Mouse (Mus musculus): ENCODE data around the gene Ammecr1. TPM values are rescaled to one million over a fixed set of nuclear protein-coding genes. Genes with fewer than 3 reads are reported as not detected.

Gene Ammecr1
- polyA plus RNA-seq, 1 experiment from 2014 or later = 3.4 TPM

DNA sequence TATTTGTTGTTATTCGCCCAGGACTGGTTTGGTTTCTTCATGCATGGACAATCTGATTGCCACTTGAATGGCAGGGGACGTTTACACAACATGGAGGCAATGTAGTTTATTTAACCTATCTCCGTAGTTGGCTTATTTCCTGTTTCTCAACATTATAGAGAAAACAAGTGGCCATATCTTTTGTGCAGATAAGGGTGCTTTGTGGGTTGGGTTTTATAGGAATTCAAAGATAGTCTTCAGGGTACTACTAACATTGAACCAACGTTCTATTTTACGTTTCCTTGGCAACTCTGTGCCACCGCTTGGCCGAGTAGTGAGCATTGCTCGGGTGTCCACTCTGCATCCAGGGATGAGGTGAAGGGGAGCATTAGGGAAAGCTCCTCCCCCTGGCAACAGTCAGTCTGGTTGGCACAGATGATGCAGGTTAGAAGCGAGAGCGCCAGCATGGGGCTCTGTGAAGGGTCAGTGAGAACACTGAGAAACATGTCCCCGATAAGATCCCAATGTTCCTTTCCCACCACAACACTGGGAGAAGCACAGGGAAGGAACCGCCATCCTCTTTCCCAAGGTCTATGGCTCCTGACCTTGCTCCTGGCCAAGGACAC lies 136.6 kb downstream of the Ammecr1 start:
- 89% methylated on average over 9 of the region's 12 CpGs for WGBS (ENCODE audit: missing documents)
- Histone ChIP-seq H3K4me3 (ENCODE audit: inconsistent target) (no peak overlapping the region), H3K36me3 (ENCODE audit: inconsistent target) (no peaks in the 10 kb centered on the region), H3K27ac (no peak overlapping the region), H3K79me2 (ENCODE audit: inconsistent target) (peaks cover 13% of the 10 kb centered on the region; the same call in 1 of the 2 replicates)

DNA sequence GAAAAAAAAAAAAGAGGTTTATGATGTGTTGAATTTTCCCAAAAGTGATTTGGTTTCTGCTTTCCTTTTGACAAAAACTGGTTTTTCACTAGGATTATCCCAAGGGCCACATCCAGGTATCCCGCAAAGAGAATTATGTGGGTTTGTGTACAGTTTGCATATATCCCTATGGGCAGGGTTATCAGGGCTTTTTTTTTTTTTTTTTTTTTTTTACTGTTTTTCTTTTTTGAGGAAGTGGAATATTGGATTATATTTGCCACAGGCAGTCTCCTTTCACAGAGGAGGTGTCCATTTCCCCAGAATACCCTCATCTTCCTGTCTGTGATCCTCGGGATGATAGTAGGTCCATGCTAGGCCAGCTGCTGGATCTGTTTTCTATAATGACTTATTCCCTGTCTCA lies 137.3 kb downstream of the Ammecr1 start:
- H3K4me3 ChIP-seq (ENCODE audit: inconsistent target) = no peak overlapping the region
- H3K27ac ChIP-seq = no peak overlapping the region
- H3K36me3 ChIP-seq (ENCODE audit: inconsistent target) = no peaks in the 10 kb centered on the region
- WGBS (ENCODE audit: missing documents) = 100% methylated on average over 2 of the region's 2 CpGs
- peaks cover 13% of the 10 kb centered on the region; the same call in 1 of the 2 replicates for H3K79me2 ChIP-seq (ENCODE audit: inconsistent target)

DNA sequence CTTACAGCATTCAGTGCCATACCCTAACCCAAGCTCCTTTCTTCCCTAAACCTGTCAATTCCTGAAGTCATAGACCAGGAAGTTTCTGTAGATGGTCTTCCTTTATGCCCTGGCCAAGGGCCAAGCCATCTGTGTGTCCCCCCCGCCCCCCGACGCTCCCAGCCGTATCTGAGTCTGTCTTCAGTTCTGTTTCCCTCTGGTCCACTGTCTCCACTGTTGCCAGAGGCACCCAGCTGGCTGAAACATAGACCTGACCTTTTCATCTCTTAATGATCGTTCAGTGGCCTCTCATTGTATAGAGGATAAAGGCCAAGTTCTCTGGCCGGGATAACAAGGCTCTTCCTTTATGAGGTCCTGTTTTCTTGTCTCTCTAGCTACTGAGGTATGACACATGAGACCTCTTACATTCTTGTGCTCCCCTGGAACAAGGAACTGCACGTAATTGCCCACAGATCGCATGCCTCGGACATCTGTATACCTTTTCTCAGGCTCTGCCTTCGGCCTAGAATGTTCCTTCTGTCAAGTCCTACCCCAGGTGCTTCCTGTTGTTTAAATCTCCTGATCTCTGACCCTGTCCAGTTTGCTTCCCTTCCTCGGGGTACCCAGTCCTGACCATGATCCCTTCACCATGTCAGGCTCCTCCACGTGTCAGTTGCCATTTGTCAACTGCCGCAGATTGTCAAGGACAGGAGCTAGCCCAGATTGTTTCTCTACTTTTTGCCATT lies 138.2 kb downstream of the Ammecr1 start:
- H3K36me3 ChIP-seq (ENCODE audit: inconsistent target) = no peaks in the 10 kb centered on the region
- H3K4me3 ChIP-seq (ENCODE audit: inconsistent target) = no peak overlapping the region
- peaks cover 21% of the 10 kb centered on the region; the same call in 1 of the 2 replicates for H3K79me2 ChIP-seq (ENCODE audit: inconsistent target)
- H3K27ac ChIP-seq = no peak overlapping the region
- WGBS (ENCODE audit: missing documents) = 75% methylated on average over 13 of the region's 13 CpGs

DNA sequence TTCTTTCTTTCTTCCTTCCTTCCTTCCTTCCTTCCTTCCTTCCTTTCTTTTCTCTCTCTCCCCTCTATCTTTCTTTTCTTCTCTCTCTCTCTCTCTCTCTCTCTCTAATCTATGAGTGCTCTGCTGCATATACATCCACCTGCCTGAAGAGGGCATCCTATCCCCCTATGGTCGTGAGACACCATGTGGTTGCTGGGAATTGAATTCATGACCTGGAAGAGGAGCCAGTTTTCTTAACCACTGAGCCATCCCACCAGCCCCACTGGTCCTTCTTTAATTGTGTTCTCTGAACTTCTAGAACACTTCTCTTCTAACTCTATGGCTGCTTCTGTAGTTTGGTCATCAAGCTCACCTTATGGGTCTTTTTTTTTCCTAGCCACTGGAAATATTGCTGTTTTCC lies 138.9 kb downstream of the Ammecr1 start:
- no peak overlapping the region for H3K4me3 ChIP-seq (ENCODE audit: inconsistent target)
- peaks cover 27% of the 10 kb centered on the region; the same call in 1 of the 2 replicates for H3K79me2 ChIP-seq (ENCODE audit: inconsistent target)
- H3K36me3 ChIP-seq (ENCODE audit: inconsistent target) = no peaks in the 10 kb centered on the region
- 38% methylated on average over 1 of the region's 1 CpGs for WGBS (ENCODE audit: missing documents)
- H3K27ac ChIP-seq = no peak overlapping the region

DNA sequence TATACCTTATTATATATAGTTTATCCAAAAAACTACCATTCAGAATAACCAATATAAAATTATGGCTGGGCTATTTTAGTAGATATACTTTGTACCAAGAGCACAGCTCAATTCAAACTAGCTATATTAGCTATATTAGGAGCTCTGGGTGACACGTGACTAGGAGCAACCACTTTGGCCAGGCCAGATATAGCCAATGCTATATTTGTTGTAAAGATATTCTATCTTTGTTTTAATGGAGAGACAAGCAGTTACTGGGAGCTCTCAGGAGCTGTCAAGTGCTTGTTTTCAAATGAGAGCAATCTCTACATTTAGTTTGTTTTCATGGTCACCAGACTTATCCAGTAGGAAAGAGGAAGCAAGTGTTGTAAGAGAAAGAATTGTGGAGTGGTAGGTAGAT lies 141.2 kb downstream of the Ammecr1 start:
- Histone ChIP-seq H3K79me2 (ENCODE audit: inconsistent target) (peaks cover 43% of the 10 kb centered on the region; the same call in 1 of the 2 replicates), H3K27ac (no peak overlapping the region), H3K36me3 (ENCODE audit: inconsistent target) (no peaks in the 10 kb centered on the region), H3K4me3 (ENCODE audit: inconsistent target) (no peak overlapping the region)
- 67% methylated on average over 1 of the region's 1 CpGs for WGBS (ENCODE audit: missing documents)

DNA sequence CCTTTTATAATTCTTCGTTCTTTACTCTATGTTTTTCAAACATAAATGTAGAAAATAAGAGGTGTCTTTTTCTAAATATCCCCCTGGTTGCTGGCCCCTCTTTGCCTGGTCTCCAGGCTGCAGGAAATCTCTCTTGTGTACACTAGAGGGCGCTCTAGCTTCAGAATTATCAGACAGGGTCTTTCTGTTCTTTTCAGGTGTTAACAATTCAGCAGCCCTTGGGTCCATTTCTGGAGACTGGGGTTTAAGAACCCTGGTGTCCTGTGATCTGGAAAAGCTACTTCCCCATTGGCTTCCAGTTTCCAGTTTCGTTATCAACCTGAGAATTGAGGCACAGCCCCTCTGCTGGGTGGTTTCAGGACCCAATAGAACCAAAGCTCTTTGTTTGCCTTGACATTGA lies 144.7 kb downstream of the Ammecr1 start:
- no peaks in the 10 kb centered on the region for H3K36me3 ChIP-seq (ENCODE audit: inconsistent target)
- H3K79me2 ChIP-seq (ENCODE audit: inconsistent target) = peaks cover 55% of the 10 kb centered on the region; the same call in 1 of the 2 replicates
- H3K4me3 ChIP-seq (ENCODE audit: inconsistent target) = no peak overlapping the region
- H3K27ac ChIP-seq = no peak overlapping the region
- WGBS (ENCODE audit: missing documents) = 75% methylated on average over 2 of the region's 3 CpGs

DNA sequence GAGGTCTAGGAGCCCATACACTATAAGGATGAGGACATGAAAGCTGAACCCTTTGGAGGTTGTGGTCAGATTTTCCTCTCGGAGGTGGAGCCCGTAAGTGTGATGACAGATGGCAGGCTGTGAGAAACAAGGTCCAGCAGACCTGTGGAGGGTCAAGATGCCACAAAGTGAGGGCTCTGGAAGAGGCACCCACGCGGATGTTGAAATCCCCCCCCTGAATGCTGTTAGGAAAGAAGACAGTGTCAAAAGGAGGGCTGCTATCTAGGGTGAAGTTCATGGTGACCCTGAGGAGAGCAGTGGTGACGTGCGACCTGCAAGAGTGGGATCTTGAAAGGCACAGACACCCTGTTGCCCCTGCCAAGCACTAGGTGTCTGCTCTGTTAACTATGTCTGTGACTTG lies 145.3 kb downstream of the Ammecr1 start:
- Histone ChIP-seq H3K79me2 (ENCODE audit: inconsistent target) (peaks cover 53% of the 10 kb centered on the region; the same call in 1 of the 2 replicates), H3K27ac (no peak overlapping the region), H3K4me3 (ENCODE audit: inconsistent target) (no peak overlapping the region), H3K36me3 (ENCODE audit: inconsistent target) (no peaks in the 10 kb centered on the region)
- 80% methylated on average over 6 of the region's 6 CpGs for WGBS (ENCODE audit: missing documents)

DNA sequence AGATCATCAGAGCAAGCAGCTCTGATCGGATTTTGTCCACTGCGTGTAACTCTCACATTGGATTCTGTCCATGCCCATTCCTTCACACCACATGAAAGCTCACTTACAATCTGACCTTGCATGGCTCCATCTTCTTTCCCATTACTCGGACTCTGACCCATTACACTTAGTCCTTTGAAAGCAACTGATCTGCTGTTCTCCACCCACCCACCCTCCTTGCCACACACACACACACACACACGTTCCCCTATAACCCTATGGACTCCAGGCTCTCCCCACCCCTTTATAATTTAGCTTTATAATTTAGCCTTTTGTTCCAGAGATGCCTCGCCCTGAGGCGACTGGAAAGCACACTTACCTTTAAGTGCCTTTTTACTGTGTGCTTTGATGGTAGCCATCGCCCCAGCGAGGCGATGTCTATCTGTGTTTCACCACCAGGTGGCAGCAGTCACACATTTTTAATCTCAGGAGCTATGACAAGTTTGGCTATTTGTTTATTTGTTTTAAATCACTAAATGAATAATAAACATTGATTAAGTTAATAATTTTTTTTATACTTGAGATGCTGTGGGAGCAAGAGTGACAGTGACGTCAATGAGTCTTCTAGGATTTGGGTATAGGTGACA lies 148.4 kb downstream of the Ammecr1 start:
- H3K27ac ChIP-seq = no peak overlapping the region
- WGBS (ENCODE audit: missing documents) = 59% methylated on average over 10 of the region's 10 CpGs
- no peak overlapping the region for H3K4me3 ChIP-seq (ENCODE audit: inconsistent target)
- no peaks in the 10 kb centered on the region for H3K36me3 ChIP-seq (ENCODE audit: inconsistent target)
- peaks cover 42% of the 10 kb centered on the region; the same call in 1 of the 2 replicates for H3K79me2 ChIP-seq (ENCODE audit: inconsistent target)

DNA sequence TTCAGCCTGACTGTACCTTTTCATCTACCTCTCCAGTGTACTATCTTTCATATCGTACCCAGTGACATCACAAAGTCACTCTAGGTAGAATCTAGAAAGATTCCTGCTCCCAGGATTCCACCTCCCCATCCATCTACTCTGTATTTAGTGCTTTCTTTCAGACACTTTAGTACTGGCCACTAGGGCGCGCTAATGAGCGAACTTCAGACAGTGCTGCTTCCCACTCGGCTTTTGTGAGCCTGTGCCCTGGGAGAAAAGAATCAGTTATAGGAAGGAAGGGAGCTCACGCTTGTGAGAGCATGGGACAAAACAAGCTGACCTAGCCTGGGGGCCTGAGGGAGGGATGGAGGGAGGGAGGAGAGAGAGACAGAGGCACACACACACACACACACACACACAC lies 153.4 kb downstream of the Ammecr1 start:
- no peak overlapping the region for H3K4me3 ChIP-seq (ENCODE audit: inconsistent target)
- 47% methylated on average over 4 of the region's 6 CpGs for WGBS (ENCODE audit: missing documents)
- H3K36me3 ChIP-seq (ENCODE audit: inconsistent target) = no peaks in the 10 kb centered on the region
- peaks cover 4% of the 10 kb centered on the region; the same call in 1 of the 2 replicates for H3K79me2 ChIP-seq (ENCODE audit: inconsistent target)
- H3K27ac ChIP-seq = no peak overlapping the region

DNA sequence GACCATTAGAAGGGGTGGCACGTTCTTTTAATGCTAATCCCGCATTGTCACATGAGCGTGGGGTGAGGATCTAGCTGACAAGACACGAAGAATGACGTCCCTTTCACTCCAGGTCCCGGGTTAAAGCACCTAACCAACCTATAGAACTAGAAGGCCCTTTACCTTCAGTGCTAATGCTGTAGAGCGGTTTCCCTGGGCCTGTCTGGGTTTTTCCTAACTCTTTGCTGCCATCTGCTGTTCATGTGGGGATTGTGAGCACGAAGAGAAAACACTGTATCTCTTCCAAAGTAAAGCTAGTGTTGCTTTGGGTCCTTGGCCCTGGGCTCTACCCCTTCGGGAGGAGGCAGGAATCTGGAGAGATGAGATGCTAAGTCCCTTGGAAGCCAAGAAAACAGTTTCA lies 158.1 kb downstream of the Ammecr1 start:
- WGBS (ENCODE audit: missing documents) = 65% methylated on average over 9 of the region's 9 CpGs

DNA sequence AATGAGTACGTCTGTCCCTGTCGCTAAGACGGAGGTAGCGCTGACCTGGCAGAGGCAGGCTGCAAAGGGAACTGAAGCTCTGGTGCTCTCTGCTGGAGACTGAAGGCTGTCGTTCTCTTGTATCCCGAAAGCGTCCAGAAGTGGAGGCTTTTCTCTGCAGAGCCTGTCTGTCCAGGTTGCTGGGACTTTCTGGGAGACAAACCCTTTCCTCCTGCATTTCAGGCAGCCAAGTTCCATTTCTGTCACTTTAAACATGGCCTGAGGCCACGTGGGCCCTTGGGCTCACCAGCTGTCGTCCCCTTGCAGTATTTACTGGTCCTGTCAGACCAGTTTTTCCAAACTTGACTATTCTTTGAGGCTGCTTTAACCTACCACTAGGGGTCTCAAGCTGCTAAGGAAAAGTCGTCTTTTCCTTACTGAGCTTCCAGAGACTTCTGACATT lies 159.9 kb downstream of the Ammecr1 start:
- Histone ChIP-seq H3K79me2 (ENCODE audit: inconsistent target) (peaks cover 9% of the 10 kb centered on the region; the same call in 1 of the 2 replicates), H3K4me3 (ENCODE audit: inconsistent target) (no peak overlapping the region), H3K36me3 (ENCODE audit: inconsistent target) (no peaks in the 10 kb centered on the region), H3K27ac (no peak overlapping the region)
- WGBS (ENCODE audit: missing documents) = 73% methylated on average over 7 of the region's 10 CpGs

More for the DNA sequence above, 158.1 kb downstream of the Ammecr1 start:
- Histone ChIP-seq H3K79me2 (ENCODE audit: inconsistent target) (peaks cover 6% of the 10 kb centered on the region; the same call in 1 of the 2 replicates), H3K4me3 (ENCODE audit: inconsistent target) (no peak overlapping the region), H3K36me3 (ENCODE audit: inconsistent target) (no peaks in the 10 kb centered on the region), H3K27ac (no peak overlapping the region)

DNA sequence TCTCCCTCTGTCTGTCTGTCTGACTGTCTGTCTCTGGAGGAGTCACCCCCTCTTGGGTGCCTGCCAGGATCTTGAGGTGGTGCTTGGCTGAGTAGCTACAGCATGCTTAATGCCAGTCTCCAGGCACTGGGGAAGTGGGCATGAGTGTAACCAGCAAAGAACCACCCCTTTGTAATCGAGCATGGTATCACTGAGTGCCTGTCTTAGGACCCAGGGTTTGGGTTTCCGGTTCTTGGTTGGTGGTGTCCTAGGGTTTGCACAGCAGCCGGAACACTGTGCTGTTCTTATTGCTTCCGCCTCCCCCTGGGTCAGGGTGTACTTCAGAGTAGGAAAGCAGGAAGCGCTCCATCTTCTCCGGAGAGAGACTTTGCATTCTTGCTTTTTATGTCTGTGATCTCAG lies 160.4 kb downstream of the Ammecr1 start:
- Histone ChIP-seq H3K79me2 (ENCODE audit: inconsistent target) (peaks cover 9% of the 10 kb centered on the region; the same call in 1 of the 2 replicates), H3K27ac (no peak overlapping the region), H3K36me3 (ENCODE audit: inconsistent target) (no peaks in the 10 kb centered on the region), H3K4me3 (ENCODE audit: inconsistent target) (no peak overlapping the region)
- 68% methylated on average over 6 of the region's 6 CpGs for WGBS (ENCODE audit: missing documents)

DNA sequence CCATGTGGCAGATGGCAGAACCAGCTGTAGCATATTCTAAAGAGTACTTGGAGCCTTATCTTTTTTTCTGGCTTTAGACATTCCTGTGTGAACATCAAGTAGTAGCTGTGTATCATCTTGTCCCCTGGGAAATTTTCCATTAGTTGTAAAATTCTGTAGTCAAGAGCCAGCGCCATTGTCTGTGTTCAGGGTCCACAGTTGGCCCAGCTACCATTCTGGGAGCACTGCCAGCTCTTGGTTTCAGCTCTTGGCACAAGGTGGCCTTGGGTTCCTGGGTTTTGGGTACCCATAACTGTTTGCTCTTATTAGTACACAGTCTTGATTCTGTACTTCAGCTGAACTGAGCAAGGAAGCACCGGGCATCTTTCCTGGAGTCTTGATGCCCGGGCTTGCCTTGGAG lies 161.9 kb downstream of the Ammecr1 start:
- H3K36me3 ChIP-seq (ENCODE audit: inconsistent target) = no peaks in the 10 kb centered on the region
- peaks cover 9% of the 10 kb centered on the region; the same call in 1 of the 2 replicates for H3K79me2 ChIP-seq (ENCODE audit: inconsistent target)
- 83% methylated on average over 1 of the region's 3 CpGs for WGBS (ENCODE audit: missing documents)
- H3K4me3 ChIP-seq (ENCODE audit: inconsistent target) = no peak overlapping the region
- H3K27ac ChIP-seq = no peak overlapping the region

All from macrophage (primary cell).